Mouse (Mus musculus): ENCODE data around the gene Sos1.
"Not testable (repeated sequence)": the region's sequence is repeated elsewhere in the genome, so short reads cannot be mapped to it uniquely, and the experiment has no call there.

Sos1 gene

DNA sequence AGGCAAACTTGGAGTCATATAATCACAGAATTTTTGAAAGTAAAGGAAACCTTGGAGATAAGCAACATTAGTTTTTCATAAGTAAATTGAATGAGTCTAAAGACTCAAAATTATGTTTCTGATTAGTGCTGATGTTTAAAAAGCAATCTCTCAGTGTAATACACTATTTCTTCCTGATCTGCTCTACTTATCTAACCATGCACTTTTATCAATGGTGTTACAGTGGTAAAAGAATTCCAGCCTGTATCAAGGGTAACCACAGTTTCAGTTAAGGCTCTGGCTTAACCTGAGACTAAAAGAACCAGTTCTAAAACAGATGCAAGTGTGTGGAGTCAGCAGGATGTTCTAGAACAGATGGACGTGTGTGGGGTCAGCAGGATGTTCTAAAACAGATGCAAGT is 59.3 kb downstream of the Sos1 start:
- no peak for ATAC-seq (ENCODE audit: low TSS enrichment)

DNA sequence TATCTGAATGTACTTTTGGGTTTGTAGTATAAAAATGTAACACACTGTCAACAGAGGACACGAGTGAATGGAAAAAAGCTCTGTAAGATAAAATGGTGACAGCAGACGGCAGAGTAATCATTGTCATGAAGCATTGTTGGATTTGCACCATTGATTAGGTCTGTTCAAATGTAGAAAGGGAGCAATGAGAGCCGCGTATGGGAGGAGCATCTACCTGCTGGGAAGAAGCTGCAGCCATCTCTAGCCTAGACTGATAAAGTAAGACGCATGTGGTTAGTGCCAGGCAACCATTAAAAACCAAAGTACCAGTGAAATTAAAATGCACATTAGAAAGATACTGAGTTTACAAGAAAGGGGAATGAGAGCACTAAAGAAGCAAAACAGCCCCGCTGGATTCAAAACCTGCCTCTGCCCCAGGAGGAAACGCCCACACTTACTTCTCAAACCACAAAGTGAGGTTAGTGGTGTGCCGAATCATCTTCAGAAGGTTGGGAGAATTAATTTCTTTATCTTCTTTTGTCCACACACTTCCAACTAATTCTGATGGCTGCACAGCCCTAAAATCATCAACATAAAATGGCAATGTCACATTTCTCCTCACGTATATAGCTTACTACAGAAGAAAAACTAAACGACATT is 61.6 kb downstream of the Sos1 start:
- ATAC-seq (ENCODE audit: low TSS enrichment) = no peak

DNA sequence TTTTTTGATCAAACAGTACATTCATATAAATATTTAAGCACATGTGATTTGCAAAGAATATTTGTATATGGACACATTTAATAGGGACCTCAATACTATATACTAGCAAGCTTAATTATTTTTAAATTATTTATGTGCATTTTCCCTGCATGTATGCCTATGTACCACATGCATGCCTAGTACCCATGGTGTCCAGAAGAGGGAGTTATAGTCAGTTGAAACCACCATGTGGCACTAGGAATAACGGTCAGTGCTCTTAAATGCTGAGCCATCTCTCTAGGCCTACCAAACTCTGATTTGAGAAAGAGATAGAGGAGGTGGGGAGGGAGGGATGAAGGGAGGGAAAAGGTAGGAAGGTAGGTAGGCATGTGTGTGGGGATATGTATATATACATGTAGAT is 69.1 kb downstream of the Sos1 start:
- ATAC-seq (ENCODE audit: low TSS enrichment) = no peak

DNA sequence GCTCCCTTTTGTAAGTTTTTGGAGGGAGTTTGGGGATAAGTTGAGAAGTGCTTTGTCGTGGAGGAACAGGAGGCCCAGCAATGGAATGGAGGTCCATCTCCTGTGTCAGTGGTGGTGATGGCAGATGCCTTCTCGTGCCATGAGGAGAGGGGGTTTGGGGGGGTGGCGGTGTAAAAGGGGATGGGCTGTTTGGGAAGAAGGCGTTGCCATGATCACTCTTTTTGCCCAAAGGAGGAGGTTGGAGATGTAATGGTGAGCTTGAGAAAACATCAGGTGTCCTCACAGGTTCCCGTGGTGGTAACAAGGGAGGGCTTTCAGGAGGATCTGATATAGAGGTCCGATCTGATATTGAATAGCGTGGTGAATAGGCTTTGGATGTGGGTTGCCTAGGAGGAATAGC is 82.0 kb downstream of the Sos1 start:
- ATAC-seq (ENCODE audit: low TSS enrichment) = no peak

DNA sequence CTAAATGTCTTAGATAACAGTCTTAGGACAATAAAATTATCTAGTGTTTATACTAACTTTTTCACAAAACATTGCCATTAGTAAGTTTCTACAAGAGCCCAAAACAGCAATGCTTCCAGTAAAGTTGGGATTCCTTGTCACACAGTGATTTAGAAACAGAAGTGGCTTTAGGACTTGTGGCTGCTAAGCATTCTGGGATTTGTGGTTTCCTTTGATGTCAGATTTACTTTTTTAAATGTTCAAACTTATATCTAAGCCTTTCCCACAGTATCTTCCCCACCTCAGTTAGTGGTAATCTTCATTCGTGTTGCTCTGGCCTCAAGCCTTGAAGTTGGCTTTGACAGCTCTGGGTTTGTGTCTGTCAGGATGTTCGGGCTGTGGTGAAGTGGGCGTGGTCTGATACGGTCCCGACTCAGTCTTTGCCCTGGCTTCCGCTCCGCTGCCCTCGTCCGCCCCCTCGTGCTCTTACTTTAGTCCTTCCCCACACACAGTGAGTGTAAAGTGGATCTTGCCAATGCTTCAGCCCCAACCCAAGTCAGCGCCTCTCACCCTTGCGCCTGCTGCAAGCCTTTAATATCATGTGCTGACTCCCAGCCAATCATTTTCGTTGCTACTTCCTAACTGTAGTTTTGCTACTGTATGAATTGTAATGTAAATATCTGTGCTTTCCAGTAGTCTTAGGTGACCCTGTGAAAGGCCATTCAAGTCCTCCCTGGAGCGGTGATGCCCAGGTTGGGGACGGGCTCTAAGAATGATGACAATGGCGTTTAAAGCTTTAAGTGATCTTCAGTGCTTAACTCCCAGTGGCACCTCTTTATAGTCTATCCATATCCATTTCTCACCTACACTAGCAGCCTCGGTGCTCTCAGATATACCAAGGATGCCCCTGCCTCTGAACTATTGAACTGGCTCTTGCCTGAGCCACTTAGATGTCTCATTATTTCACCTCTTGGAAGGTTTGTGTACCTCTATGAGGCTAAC is 88.5 kb downstream of the Sos1 start:
- ATAC-seq (ENCODE audit: low TSS enrichment) = peak; percentile 85

DNA sequence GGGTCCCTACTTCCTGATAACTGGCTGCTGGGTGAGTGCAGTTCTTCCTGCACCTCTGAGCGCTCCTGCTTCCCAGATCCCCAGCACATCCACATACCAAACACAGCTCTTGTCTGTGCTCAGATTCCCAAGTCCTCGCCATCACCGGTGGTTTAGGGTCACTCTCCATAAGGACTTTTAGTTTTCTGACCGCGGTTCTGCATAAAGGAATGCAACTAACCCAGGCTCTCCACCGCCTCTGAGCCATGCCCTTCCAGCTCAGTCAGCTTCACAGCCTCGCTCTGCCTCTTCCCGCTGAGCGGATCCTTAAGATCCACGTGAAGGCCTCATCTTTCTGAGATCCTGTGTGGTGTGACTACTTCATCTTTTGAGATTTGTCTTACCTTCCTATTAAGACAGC is 90.2 kb downstream of the Sos1 start:
- no peak for ATAC-seq (ENCODE audit: low TSS enrichment)

DNA sequence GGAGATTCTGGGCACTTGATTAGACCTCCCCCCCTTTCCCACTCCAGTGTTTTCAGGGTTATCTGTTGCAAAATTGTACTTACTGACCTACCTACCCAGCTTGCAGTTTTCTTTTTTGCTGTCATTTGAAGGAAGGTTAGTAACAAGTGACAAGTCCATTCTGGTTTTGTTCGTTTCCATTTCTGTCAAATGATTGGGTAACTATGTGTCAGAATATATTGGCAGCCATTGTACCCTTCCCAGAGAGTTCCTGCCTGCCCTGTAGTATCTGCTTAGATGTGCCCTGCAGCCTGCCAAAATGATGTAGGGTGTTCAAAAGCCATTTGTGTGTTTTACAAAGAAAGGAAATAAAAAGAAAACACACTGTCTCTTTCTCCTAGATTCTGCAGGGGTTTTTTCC is 94.6 kb downstream of the Sos1 start:
- no peak for ATAC-seq (ENCODE audit: low TSS enrichment)

DNA sequence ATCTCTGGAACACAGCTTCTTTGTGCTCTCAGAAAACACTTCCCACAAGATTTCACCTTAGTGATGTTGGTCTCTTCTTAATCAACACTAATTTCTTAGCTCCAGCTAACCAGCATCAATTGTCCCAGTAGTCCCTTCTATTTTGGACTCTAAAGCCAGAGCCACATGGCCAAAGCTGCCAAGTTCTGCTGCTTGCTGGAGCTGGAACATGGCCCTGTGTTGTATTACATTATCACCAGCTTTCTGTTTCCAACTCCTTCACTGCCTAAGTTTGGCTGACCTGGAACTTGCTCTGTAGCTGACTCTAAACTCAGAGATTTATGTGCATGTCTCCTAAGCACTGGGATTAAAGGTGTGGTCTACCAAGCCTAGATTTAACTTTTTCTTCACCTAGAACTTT is 101.9 kb downstream of the Sos1 start:
- not testable (repeated sequence) for ATAC-seq (ENCODE audit: low TSS enrichment)

DNA sequence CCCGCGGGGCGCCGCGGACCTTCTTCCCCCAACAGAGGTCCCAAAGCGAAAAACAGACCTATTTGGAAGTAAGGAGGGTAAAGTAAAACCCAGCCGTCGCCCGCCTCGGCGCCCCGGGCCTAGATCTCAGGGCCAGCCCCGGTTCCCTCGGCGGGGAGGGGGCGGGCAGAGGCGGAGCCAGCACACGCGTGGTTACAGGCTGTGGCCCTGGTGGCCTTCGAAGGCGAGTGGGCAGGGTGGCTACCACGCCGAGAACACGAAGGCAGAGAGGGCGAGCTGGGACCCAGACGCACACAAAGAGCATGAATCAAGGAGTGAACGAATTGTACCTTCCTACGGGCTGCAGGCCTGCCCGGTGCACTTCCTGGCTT is 106.5 kb downstream of the Sos1 start:
- ATAC-seq (ENCODE audit: low TSS enrichment) = peak; percentile 66

DNA sequence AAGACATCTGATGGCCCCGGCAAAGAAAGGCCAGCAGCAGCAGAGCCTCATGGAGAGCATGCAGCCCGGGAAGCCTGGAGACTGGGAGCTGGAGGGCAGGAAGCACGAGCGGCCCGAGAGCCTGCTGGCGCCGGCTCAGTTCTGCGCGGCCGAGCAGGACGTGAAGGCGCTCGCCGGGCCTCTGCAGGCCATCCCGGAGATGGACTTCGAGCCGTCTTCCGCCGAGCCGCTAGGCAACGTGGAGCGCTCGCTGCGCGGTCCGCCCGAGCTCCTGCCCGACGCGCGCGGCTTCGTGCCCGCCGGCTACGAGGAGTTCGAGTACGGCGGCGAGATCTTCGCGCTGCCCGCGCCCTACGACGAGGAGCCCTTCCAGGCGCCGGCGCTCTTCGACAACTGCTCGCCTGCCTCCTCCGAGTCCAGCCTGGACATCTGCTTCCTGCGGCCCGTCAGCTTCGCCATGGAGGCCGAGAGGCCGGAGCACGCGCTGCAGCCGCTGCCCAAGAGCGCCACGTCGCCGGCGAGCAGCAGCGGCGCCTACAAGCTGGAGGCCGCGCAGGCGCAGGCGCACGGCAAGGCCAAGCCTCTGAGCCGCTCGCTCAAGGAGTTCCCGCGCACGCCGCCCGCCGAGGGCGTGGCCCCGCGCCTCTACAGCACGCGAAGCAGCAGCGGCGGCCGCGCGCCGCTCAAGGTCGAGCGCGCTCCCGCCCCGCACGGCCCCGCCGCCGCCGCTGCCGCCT is 107.1 kb downstream of the Sos1 start, which contains the start of gene Gm10190:
TSS of gene Gm10190 (minus strand) at position 553 of the 737 bp plus-strand sequence.
- ATAC-seq (ENCODE audit: low TSS enrichment) = peak; percentile 98

DNA sequence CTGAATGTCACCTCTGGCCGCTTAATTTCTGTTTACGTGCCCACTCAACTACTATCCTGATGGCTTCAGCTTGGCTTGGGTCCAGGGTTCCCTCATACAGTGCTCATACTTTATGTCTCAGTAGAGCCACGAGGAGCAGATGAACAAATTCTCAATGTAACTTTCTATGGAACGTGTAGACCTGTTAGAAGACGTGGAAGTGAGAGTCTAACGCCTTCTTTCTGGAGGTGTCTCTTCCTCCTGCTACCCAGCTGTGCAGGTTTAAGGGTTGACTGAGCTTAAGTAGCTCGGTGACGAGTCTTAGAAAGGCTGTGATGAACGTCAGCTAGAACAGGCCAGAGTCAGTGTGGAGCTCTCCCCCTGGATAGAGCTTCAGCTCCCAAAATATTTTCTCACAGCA is 111.6 kb downstream of the Sos1 start:
- ATAC-seq (ENCODE audit: low TSS enrichment) = no peak

DNA sequence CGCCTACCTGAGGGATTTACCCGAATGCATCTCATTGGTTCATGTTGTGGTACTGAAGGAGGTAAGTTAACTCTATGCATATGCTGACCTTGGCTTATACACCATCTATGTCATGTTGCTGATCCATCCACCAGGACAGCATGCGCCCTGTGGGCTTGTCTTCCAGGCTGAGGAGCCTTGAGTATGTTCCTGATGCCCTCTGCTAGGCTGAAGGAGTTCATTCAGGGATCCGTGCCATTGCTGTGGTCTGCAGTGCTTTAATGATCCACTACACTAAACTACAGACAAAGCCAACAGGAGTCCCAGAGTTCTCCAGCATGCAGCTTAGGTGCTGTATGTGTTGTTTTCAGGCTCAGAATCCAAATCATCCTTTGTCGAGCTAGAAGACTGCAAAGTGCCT is 113.0 kb downstream of the Sos1 start:
- no peak for ATAC-seq (ENCODE audit: low TSS enrichment)

DNA sequence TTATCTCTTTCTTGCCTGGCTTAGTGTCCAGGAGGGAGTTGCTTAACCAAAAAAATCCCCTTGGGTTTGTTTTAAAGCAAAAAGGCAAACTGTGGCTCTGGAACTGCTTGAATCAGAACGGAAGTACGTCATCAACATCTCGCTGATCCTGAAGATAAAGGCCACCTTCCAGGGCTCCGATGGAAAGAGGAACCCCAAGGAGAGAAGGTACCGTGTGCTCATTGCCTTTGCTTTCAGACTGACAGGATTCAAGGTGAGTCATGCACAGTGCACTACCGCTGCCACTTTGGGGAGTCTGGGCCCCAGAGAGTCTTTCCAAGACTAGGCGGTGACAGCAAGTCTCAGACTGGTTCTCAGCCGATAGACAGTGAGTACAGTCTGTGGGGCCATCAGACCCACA is 120.0 kb downstream of the Sos1 start:
- no peak for ATAC-seq (ENCODE audit: low TSS enrichment)

DNA sequence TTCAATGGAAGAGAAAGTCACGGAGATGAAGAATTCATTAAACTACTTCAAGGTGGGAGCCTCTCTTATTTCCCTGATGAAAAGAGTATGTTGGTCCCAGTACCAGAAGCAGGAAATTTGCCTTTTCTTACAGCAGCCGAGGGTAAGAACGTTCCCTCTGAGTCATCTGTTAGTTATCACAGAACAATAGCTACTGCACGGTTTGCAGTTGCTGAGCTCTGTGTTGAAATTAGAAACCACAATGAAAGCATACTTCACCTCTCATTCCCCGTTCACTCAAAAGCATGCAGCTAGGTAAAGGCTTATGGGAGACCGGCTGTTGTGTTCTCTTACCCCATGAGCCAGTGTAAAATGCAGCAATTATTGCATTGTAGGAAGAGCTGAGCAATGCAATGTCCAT is 133.0 kb downstream of the Sos1 start:
- ATAC-seq (ENCODE audit: low TSS enrichment) = no peak

DNA sequence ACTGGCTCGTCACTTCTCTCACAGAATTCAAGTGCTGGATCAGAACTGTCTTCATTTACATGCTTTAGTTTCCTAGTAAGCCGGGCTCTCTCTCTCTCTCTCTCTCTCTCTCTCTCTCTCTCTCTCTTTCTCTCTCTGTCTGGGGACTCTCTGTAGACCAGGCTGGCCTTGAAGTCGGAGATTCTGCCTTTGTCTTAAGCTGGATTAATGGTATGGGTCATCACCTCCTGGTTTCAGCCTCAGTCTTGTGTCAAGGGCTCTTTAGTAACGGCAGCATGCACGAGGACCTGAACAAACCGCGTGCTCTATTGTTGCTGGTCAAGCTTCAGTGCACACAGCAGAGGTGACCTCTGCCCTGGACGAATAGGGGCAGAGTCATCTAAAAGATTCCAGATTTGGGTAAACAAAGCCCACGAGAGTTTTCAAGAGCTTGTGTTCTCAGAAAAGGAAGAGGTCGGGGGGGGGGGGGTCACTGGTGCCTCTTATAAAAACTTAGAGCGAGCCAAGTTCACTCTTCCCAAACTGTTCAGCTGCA is 133.6 kb downstream of the Sos1 start:
- ATAC-seq (ENCODE audit: low TSS enrichment) = no peak

DNA sequence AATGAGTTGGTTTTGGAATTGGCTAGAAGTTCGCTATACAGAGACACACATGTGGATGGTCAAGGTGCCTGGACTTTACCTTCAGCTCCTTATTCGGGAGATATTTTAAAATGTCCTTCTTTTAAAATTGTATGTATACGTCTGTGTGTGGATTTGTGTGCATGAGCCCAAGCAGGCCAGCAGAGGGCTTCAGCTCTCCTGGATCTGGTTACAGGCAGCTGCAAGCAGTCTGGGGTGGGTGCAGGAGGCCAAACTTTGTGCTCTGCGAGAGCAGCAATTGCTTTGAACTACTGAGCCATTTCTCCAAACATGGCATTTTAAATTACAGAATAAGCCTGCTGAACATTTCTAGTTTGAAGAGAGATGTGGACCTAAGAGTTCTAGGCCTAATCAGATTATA is 135.0 kb downstream of the Sos1 start:
- no peak for ATAC-seq (ENCODE audit: low TSS enrichment)

Measured in frontal cortex, adult (tissue).